Mouse (Mus musculus): ENCODE measurements at regions not wholly inside any gene's neighbourhood (a gene's known extent, or its start where the extent isn't known, plus 50 kb on each side); places are given as distances from the start of the nearest gene placed in this dataset.

- DNase-seq (ENCODE audit: extremely low read depth, insufficient read length, low spot score) = no peak
Measured at GRCm38 (mm10) chr13:70115576-70115975, 313.4 kb downstream of the Med10 start.

- DNase-seq (ENCODE audit: extremely low read depth, insufficient read length, low spot score) = no peak
Measured at GRCm38 (mm10) chr13:70124860-70125545, 322.8 kb downstream of the Med10 start.

GRCm38 (mm10) chr13:70127310-70127709, 325.1 kb downstream of the Med10 start:
- no peak for DNase-seq (ENCODE audit: extremely low read depth, insufficient read length, low spot score)

- DNase-seq (ENCODE audit: extremely low read depth, insufficient read length, low spot score) = no peak
Measured at GRCm38 (mm10) chr13:70134544-70134943, 332.3 kb downstream of the Med10 start.

GRCm38 (mm10) chr13:70136209-70136608, 334.0 kb downstream of the Med10 start:
- DNase-seq (ENCODE audit: extremely low read depth, insufficient read length, low spot score) = no peak

- DNase-seq (ENCODE audit: extremely low read depth, insufficient read length, low spot score) = no peak
Measured at GRCm38 (mm10) chr13:70144461-70144860, 342.3 kb downstream of the Med10 start.

GRCm38 (mm10) chr13:70145466-70145865, 343.3 kb downstream of the Med10 start:
- DNase-seq (ENCODE audit: extremely low read depth, insufficient read length, low spot score) = no peak

- no peak for DNase-seq (ENCODE audit: extremely low read depth, insufficient read length, low spot score)
Measured at GRCm38 (mm10) chr13:70149041-70149898, 347.1 kb downstream of the Med10 start.

GRCm38 (mm10) chr13:70149899-70150184, 347.6 kb downstream of the Med10 start:
- no peak for DNase-seq (ENCODE audit: extremely low read depth, insufficient read length, low spot score)

- no peak for DNase-seq (ENCODE audit: extremely low read depth, insufficient read length, low spot score)
Measured at GRCm38 (mm10) chr13:70153062-70153461, 350.9 kb downstream of the Med10 start.

- no peak for DNase-seq (ENCODE audit: extremely low read depth, insufficient read length, low spot score)
Measured at GRCm38 (mm10) chr13:70155596-70155995, 353.4 kb downstream of the Med10 start.

GRCm38 (mm10) chr13:70156975-70157588, 354.9 kb downstream of the Med10 start:
- DNase-seq (ENCODE audit: extremely low read depth, insufficient read length, low spot score) = no peak

- DNase-seq (ENCODE audit: extremely low read depth, insufficient read length, low spot score) = no peak
Measured at GRCm38 (mm10) chr13:70159065-70159464, 356.9 kb downstream of the Med10 start.

GRCm38 (mm10) chr13:70159604-70160003, 357.4 kb downstream of the Med10 start:
- no peak for DNase-seq (ENCODE audit: extremely low read depth, insufficient read length, low spot score)

- no peak for DNase-seq (ENCODE audit: extremely low read depth, insufficient read length, low spot score)
Measured at GRCm38 (mm10) chr13:70162115-70162514, 359.9 kb downstream of the Med10 start.

GRCm38 (mm10) chr13:70165511-70166225, 363.5 kb downstream of the Med10 start:
- no peak for DNase-seq (ENCODE audit: extremely low read depth, insufficient read length, low spot score)

- DNase-seq (ENCODE audit: extremely low read depth, insufficient read length, low spot score) = no peak
Measured at GRCm38 (mm10) chr13:70167747-70168146, 365.6 kb downstream of the Med10 start.

- no peak for DNase-seq (ENCODE audit: extremely low read depth, insufficient read length, low spot score)
Measured at GRCm38 (mm10) chr13:70168906-70169305, 366.7 kb downstream of the Med10 start.

GRCm38 (mm10) chr13:70177066-70177465, 374.9 kb downstream of the Med10 start:
- no peak for DNase-seq (ENCODE audit: extremely low read depth, insufficient read length, low spot score)

- DNase-seq (ENCODE audit: extremely low read depth, insufficient read length, low spot score) = no peak
Measured at GRCm38 (mm10) chr13:70178073-70178491, 375.9 kb downstream of the Med10 start.

- no peak for DNase-seq (ENCODE audit: extremely low read depth, insufficient read length, low spot score)
Measured at GRCm38 (mm10) chr13:70190978-70191377, 388.8 kb downstream of the Med10 start.
